Mouse (Mus musculus) limb, embryonic 14.5 days (tissue): ENCODE data around the gene Gak. TPM values are rescaled to one million over a fixed set of nuclear protein-coding genes. Genes with fewer than 3 reads are reported as not detected.
A peak's percentile ranks its signal among the peaks of the same experiment; 100 is the strongest.

Experiments used
- ATAC-seq: fragments of 200-750 bp; cut with Nextera tagmentation; 2 replicates; pipeline ENCODE4 v1.8.0; 2017; ENCODE audit warnings: low read depth, moderate number of reproducible peaks, moderate TSS enrichment; ENCODE audit not compliant: low FRiP score
- DNase-seq: peaks from one replicate; pipeline ENCODE4 v3.0.0-alpha.2; 2015; ENCODE audit warnings: low spot score
- H3K27ac ChIP-seq: fragments of 300-500 bp; sonication (generic); replicated peaks from 2 replicates; pipeline ENCODE4 v1.5.1; 2014; ENCODE audit warnings: low read depth, mild to moderate bottlenecking, low read length, moderate library complexity, mixed read lengths
- H3K27me3 ChIP-seq: fragments of 300-500 bp; sonication (generic); 2 replicates; pipeline ENCODE4 v1.6.1; 2014; ENCODE audit warnings: low read length, mixed read lengths; ENCODE audit not compliant: control insufficient read depth, insufficient read depth
- H3K36me3 ChIP-seq: fragments of 300-500 bp; sonication (generic); 2 replicates; pipeline ENCODE4 v1.6.1; 2014; ENCODE audit warnings: mild to moderate bottlenecking, low read length, moderate library complexity, mixed read lengths; ENCODE audit not compliant: control insufficient read depth, insufficient read depth
- H3K4me1 ChIP-seq: fragments of 300-500 bp; sonication (generic); 2 replicates; pipeline ENCODE4 v1.6.1; 2014; ENCODE audit warnings: antibody characterized with exemption, low read length, mixed read lengths; ENCODE audit not compliant: control insufficient read depth, insufficient read depth
- H3K4me2 ChIP-seq: fragments of 300-500 bp; sonication (generic); replicated peaks from 2 replicates; pipeline ENCODE4 v1.6.1; 2014; ENCODE audit warnings: low read depth, mild to moderate bottlenecking, low read length, moderate library complexity; ENCODE audit not compliant: severe bottlenecking
- H3K4me3 ChIP-seq: fragments of 300-500 bp; sonication (generic); replicated peaks from 2 replicates; pipeline ENCODE4 v1.5.1; 2014; ENCODE audit warnings: low read length
- H3K9ac ChIP-seq: fragments of 300-500 bp; sonication (generic); 2 replicates; pipeline ENCODE4 v1.6.1; 2014; ENCODE audit warnings: mild to moderate bottlenecking, low read depth, low read length, moderate library complexity; ENCODE audit not compliant: severe bottlenecking
- H3K9me3 ChIP-seq: fragments of 300-500 bp; sonication (generic); 2 replicates; pipeline ENCODE4 v1.6.1; 2016; ENCODE audit warnings: low read length; ENCODE audit not compliant: control insufficient read depth
- POLR2A ChIP-seq: fragments of 200-500 bp; IDR thresholded peaks from 2 replicates; pipeline ENCODE4 v1.8.0; 2012; ENCODE audit warnings: inconsistent platforms, mild to moderate bottlenecking, moderate library complexity, borderline replicate concordance; ENCODE audit not compliant: insufficient read depth, insufficient read length; ENCODE audit errors: extremely low read depth
- WGBS: fragments of 180-500 bp; shearing (Covaris S2); extraction: QIAGEN DNeasy Blood & Tissue Kit; methylation state at CpG from one replicate; pipeline ENCODE4 v1.1.7; 2014; 5-methylcytosine and 5-hydroxymethylcytosine counted together
- polyA plus RNA-seq, 2 experiments: library from polyadenylated mRNA; depleted of rRNA in 1 of 2; stranded (reverse) in 1 of 2; unstranded in 1 of 2; fragments of >200 nt; fragmentation: Nextera tagmentation in 1 of 2; extraction: Ambion mirVana in 1 of 2; gene quantifications; 2 replicates each; pipeline versions ENCODE4 v1.2.1 to v1.2.3; 2012 to 2014

Gene Gak
- polyA plus RNA-seq (2012; rRNA removed), result 55.6 and 63.6 TPM in 2 replicates
- polyA plus RNA-seq (2014; fragmentation: Nextera tagmentation; extraction: Ambion mirVana), result 45.2 and 46.0 TPM in 2 replicates

GRCm38 (mm10) chr5:108629634-108630483, at the start of gene Gak, which contains the start of gene Tmem175:
Gene Gak, minus strand, starts transcription at chr5:108629755.
Gene Tmem175, plus strand, starts transcription at chr5:108629770.
- H3K4me3 ChIP-seq, result peak within 1 kb of the TSS; percentile 95
- peak within 1 kb of the TSS; percentile 95 for H3K9ac ChIP-seq
- H3K27ac ChIP-seq, result peak within 1 kb of the TSS; percentile 85
- under 1% methylated on average over 58 of the region's 58 CpGs for WGBS
- peak; percentile 89 for DNase-seq
- H3K4me1 ChIP-seq, result peaks cover 9% of the 10 kb centered on the region
- no peaks in the 10 kb centered on the region for H3K27me3 ChIP-seq
- ATAC-seq, result peak; percentile 98
- H3K4me2 ChIP-seq, result peak within 1 kb of the TSS; percentile 88
- no peaks in the 10 kb centered on the region for H3K9me3 ChIP-seq
- no peaks in the 10 kb centered on the region for H3K36me3 ChIP-seq
- peak; percentile 98 for TF ChIP-seq POLR2A

GRCm38 (mm10) chr5:108678296-108678854, 48.8 kb upstream of the Gak start:
- no peaks in the 10 kb centered on the region for H3K36me3 ChIP-seq
- H3K27ac ChIP-seq, result peak overlapping the region; percentile 48; the same call in 1 of the 2 replicates
- no peak for TF ChIP-seq POLR2A
- no peak for DNase-seq
- no peak overlapping the region for H3K9ac ChIP-seq
- ATAC-seq, result no peak
- no peaks in the 10 kb centered on the region for H3K27me3 ChIP-seq
- no peaks in the 10 kb centered on the region for H3K9me3 ChIP-seq
- H3K4me2 ChIP-seq, result no peak overlapping the region
- H3K4me1 ChIP-seq, result peaks cover 12% of the 10 kb centered on the region
- 92% methylated on average over 6 of the region's 6 CpGs for WGBS
- no peak overlapping the region for H3K4me3 ChIP-seq

GRCm38 (mm10) chr5:108677605-108678295, 48.2 kb upstream of the Gak start:
- H3K27me3 ChIP-seq, result no peaks in the 10 kb centered on the region
- peak overlapping the region; percentile 68 for H3K9ac ChIP-seq
- no peaks in the 10 kb centered on the region for H3K9me3 ChIP-seq
- H3K27ac ChIP-seq, result peak overlapping the region; percentile 87
- WGBS, result 6% methylated on average over 25 of the region's 25 CpGs
- H3K4me3 ChIP-seq, result peak overlapping the region; percentile 35
- DNase-seq (peak; percentile 73), ATAC-seq (peak; percentile 88)
- peak overlapping the region; percentile 60 for H3K4me2 ChIP-seq
- H3K36me3 ChIP-seq, result no peaks in the 10 kb centered on the region
- H3K4me1 ChIP-seq, result peaks cover 12% of the 10 kb centered on the region
- no peak for TF ChIP-seq POLR2A

GRCm38 (mm10) chr5:108676772-108677498, 47.4 kb upstream of the Gak start:
- peak overlapping the region; percentile 68 for H3K9ac ChIP-seq
- H3K27ac ChIP-seq, result peak overlapping the region; percentile 87
- no peaks in the 10 kb centered on the region for H3K9me3 ChIP-seq
- H3K27me3 ChIP-seq, result no peaks in the 10 kb centered on the region
- peak overlapping the region; percentile 35 for H3K4me3 ChIP-seq
- H3K4me1 ChIP-seq, result peaks cover 12% of the 10 kb centered on the region
- no peak for TF ChIP-seq POLR2A
- no peaks in the 10 kb centered on the region for H3K36me3 ChIP-seq
- WGBS, result 10% methylated on average over 5 of the region's 5 CpGs
- DNase-seq, result no peak
- peak overlapping the region; percentile 60 for H3K4me2 ChIP-seq
- ATAC-seq, result peak; percentile 27; the same call in 1 of the 2 replicates
